Mouse (Mus musculus): Measurements from ENCODE around the gene Trim37.

The Trim37 gene

DNA sequence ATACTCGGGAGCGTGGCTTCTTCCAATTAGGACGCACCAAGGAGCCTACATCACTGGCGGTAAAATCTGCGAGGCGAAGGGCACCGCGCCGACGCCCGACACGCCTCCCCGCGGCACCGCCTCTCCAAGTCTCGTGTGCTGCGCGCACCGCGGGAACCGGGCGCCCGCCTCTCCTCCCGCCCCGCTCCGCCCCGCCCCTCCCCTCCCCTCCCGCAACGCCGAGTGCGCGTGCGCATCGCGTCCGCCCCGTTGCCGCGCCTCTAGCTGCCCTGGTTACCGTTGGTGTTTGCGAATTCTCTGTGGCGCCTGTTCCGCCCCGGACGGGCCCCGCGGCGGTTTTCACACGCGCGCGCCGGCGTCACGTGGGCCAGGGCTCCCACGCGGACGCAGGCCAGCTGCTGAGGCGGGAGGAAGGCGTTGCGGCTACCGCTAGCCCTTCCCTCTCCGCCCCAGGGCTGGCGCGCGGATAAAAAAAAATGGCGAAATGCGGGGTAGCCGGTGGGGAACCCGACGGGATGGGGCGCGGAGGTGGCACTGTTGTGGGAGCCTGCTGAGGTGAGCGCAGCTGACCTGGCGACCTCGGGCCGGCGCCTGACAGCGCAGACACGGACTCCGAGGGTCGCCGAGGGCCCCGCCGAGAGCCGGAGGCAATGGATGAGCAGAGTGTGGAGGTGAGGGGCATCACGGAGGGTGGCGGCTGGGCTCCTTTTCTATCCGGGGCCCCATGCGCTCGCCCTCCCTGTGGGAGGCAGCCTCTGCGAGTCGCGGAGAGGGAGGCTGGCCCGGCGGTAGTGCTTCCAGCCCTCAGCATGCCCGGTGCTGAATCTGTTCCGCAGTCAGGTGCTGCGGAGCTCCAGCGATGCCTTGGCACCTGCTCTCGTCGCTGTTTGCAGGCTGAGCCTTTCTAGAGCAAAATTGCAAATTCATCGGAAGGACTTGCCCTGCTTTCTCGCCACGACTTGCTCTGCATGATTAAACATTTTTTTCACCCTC is at the start of gene Trim37:
Gene Trim37 (plus strand): TSS at position 254 of the 993 bp plus-strand sequence.
- peak; percentile 77 to 80 for DNase-seq

DNA sequence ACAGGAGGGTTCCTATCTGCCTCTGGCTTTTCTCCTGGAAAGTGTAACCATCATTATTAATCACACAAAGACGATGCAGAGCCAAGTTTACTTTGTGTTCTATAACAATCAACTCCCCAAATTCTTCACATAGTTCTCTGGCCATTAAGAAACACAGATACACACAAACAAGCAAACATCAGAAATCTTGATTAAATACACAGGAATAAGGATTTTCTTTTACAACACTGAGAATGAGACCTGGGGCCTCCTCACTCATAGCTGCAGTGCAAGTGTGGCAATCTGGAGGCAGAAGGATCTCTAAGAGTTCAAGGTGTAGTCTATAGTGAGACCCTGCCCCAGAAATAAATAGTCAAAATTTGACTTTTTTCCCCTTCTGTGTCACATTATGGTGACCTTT is 43.2 kb upstream of the Trim37 start:
- no peak for DNase-seq

GRCm38 (mm10) chr11:87085461-87085860 is 41.4 kb upstream of the Trim37 start:
- DNase-seq = no peak

DNA sequence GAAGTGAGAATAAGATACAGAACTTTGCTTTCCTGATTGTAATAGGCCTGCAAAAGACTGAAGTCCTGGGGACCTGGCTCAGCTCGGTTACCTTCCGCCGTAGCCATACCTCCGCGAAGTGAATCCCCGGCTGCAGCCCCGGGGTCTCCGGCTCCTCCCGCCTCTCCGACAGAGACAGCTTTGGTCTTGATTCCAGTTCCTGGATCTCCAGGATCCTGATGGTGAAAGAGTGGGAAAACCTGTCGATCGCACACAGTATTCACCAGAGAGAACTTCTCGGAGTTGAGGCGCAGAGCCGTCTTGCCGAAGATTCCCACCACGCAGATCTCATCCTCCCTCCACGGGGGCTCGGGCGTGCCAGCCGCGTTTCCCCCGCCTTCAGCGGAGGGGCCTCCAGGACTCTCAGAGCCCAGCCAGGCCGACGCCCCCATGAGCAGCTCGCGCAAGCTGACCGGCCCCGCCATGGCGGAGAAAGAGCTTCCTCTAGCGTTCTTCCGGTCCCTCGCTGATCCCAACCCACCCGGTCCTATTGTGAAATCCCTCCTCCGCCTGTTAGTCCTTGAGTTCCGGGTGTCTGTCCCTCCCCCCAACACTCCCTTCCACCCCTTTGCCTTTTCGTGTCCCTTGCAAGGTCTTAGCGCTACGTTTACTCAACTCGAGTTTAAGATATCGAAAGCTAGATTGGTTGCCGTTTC is 40.4 kb upstream of the Trim37 start, which contains the start of gene Smg8:
Gene Smg8 (minus strand): TSS at position 485 of the 695 bp plus-strand sequence.
- peak; percentile 57 to 74 for DNase-seq

DNA sequence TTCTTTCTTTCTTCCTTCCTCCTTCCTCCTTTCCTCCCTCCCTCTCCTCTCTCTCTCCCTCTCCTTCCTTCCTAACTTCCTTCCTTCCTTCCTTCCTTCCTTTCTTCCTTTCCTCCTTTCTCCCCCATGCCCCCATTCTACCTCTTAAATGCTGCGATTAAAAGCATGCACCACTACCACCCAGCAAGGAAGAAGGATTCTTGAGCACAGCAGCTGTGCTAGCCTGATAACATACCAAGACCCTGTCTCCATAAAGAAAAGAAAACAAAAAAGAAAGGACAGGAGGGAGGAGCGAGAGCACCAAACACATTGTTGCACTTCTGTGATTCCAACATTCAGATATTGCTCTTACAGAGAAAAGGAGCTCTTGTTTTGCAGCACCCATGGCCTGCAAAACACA is 39.7 kb upstream of the Trim37 start:
- no peak for DNase-seq

GRCm38 (mm10) chr11:87108409-87108754 is 18.5 kb upstream of the Trim37 start, which contains the start of gene Prr11:
Gene Prr11, minus strand, starts transcription at chr11:87108708.
- no peak for DNase-seq

GRCm38 (mm10) chr11:87108755-87109518 is 17.9 kb upstream of the Trim37 start, which contains the start of gene Ska2:
Gene Ska2, plus strand, starts transcription at chr11:87109234.
- peak; percentile 89 to 93 for DNase-seq

- peak; percentile 10 to 24 for DNase-seq
These were observed 17.2 kb upstream of the Trim37 start for GRCm38 (mm10) chr11:87109519-87110171.

GRCm38 (mm10) chr11:87110172-87110909 is 16.5 kb upstream of the Trim37 start:
- DNase-seq = no peak

DNA sequence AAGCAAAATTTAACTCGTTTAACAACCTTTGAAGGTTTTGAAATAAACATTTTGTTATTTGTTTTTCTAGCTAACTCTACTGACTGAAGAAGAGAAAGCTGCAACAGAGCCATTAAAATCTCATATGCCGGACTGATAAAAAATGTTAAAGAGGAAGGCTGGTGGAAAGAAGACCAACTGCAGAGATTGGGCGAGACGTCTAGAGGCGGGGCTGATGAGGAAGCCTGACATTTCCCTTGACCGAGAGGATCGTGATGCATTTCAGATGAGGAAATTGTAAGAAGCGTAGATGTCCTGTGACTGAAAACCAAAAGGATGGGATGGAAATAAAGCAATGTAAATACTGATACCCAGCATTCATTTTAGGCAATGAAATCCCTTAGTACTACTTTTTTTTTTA is 5.0 kb upstream of the Trim37 start:
- DNase-seq = no peak

- no peak for DNase-seq
These were observed 1.3 kb upstream of the Trim37 start for GRCm38 (mm10) chr11:87125562-87125961.

DNA sequence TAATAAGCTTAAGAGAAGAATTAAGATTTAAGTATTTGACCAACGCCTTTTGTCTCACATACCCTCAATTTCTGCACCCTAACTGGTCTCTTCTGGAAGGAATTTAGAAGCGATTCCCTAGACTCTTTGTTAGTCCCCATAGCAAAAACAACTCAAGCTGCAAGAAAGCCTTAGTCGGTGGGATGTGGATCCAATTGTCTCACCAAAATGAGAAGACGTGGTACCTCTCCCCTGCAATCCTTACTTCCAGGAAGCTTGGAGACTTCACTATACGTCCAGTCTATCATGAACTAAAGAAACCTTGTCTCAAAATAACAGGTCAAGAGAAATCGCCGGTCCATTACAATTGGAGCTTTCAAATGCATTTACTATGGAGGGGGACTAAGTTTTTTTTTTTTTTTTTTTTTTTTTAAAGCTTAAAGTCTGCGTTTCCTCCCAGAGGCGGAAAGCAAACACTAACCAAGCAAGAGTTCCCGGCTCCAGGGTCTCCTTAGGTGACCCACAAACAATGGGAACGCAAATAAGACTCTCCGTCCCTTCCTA is 525 bp upstream of the Trim37 start:
- DNase-seq = no peak

DNA sequence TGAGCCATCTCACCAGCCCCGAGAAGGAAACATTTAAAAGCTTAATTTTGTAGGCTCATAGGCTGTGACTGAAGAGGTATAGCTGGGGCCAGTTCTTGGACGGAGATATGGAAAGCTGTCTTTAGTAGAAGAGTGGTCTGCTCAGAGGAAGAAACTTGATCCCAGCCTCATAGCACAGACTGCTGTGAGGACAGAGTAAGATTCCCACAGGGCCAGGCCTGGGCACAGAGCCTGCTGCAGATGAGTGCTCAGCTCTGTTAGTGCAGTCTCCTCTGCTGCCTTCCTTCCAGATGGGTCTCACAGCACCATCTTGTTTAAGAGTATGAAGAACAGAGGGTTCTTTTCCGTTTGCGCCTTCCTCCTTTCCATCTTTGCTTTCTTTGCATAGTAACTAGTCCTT is 9.4 kb downstream of the Trim37 start:
- DNase-seq = no peak

DNA sequence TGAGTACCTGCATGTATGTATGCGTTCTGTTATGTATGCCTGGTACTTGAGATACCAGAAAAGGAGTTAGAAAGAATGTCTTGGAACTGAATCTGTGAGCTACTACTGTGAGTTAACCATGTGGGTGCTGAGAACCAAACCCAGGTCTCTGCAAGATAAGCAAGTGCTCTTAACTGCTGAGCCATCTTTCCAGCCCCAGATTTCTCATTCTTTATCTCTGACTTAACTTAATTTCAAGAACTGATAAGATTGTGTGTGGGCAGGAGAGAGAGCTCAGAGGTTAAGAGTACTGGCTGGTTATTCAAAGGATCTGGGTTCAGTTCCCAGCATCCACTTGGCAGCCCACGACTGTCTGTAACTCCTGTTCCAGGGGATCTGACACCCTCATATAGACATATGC is 31.1 kb downstream of the Trim37 start:
- no peak for DNase-seq

- no peak for DNase-seq
These were observed 35.8 kb downstream of the Trim37 start for GRCm38 (mm10) chr11:87162687-87163086.

- no peak for DNase-seq
These were observed 36.9 kb downstream of the Trim37 start for GRCm38 (mm10) chr11:87163751-87164150.

DNA sequence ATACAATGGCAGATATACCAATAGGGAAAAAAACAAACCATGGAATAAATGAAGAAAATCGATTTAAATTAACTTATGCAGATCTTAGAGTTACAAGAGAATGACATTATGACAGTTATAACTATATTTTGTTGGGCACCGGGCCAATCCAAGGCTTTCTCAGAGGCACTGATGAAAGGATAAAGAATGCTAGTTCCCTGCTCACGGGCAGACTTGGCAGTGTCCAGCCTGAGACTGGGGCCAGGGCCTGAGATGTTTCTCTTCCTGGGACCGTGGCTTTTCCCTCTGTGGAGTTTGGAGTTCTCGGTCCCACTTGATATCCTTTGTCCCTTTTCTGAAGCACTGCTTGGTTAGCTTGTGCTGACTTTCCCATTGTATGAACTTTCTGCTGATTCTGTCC is 46.7 kb downstream of the Trim37 start:
- no peak for DNase-seq

- DNase-seq = no peak
These were observed 48.2 kb downstream of the Trim37 start for GRCm38 (mm10) chr11:87175031-87175430.

GRCm38 (mm10) chr11:87212313-87212712 is 85.4 kb downstream of the Trim37 start:
- no peak for DNase-seq

DNA sequence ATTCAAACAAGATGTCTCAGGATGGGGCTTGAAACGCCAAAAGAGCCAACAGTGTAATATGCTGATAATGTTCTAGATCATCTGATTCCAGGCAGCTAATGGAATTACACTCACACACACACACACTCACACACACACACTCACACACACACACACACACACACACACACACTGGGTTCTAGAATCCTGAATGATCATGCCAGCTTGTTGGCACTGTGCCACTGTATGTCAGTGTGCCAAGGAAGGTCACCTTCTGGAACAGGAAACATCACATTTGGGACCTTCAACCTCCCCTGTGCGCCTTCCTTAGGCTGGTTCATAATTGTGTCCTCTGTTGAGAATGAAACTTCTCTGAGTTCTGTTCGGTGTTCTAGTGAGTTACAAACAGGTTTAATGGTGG is 95.8 kb downstream of the Trim37 start:
- no peak for DNase-seq

DNA sequence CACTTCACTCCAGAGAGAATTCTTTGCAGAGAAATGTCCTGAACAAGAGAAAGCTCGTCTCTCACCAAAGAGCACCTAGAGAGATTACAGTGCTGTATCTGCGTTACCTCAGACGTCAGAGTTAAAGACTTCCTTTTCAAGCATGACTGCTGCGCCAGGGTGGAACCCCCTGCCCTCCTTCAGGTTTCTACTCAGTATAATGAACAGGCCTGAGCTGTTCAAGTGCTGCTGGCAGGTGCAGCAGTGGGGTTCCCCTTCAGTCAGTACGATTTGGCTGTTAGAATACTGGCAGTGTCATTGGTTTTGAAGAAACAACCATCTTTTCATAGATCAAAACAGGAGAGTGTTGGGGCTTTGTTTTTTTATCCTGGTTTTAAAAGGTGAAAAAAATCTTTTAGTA is 100.2 kb downstream of the Trim37 start:
- DNase-seq = no peak

Measured in spleen, adult 18-20 months (tissue).